Mouse (Mus musculus): ENCODE data around the gene Slc25a13. TPM values are rescaled to one million over a fixed set of nuclear protein-coding genes. Genes with fewer than 3 reads are reported as not detected.

Slc25a13 gene
- total and polyA plus RNA-seq, 3 experiments = 45.5 to 146 (median 121) TPM

- no peak for DNase-seq
- Histone ChIP-seq H3K79me2 (replicated peaks; ENCODE audit: control insufficient read depth, insufficient read depth, low read length) (no peaks in the 10 kb centered on the region), H3K27ac (no peak overlapping the region), H3K36me3 (ENCODE audit: control insufficient read depth, insufficient read depth, low read length) (no peaks in the 10 kb centered on the region), H3K27me3 (ENCODE audit: control insufficient read depth, insufficient read depth, low read length) (no peaks in the 10 kb centered on the region), H3K4me3 (no peak overlapping the region), H3K4me1 (ENCODE audit: control insufficient read depth, insufficient read depth, low read length) (peaks cover 1% of the 10 kb centered on the region; the same call in 1 of the 2 replicates), H3K9ac (ENCODE audit: low read depth, low read length) (no peak overlapping the region)
- 80% methylated on average over 9 of the region's 9 CpGs for WGBS
- intact Hi-C loops (cut with DNase I) = no loop called here
- TF ChIP-seq POLR2A (IDR thresholded peaks at IDR 0.05; ENCODE audit: insufficient read depth, low read depth, low read length) = no peak
- TF ChIP-seq EP300 (IDR thresholded peaks at IDR 0.05; ENCODE audit: insufficient read depth, low read depth, low read length) = no peak
- no peak for TF ChIP-seq CTCF (IDR thresholded peaks at IDR 0.05)
Measured at GRCm38 (mm10) chr6:6173935-6174561, 42.9 kb downstream of the Slc25a13 start.

- WGBS = 66% methylated on average over 15 of the region's 15 CpGs
- Histone ChIP-seq H3K27me3 (ENCODE audit: control insufficient read depth, insufficient read depth, low read length) (no peaks in the 10 kb centered on the region), H3K4me1 (ENCODE audit: control insufficient read depth, insufficient read depth, low read length) (peaks cover 1% of the 10 kb centered on the region; the same call in 1 of the 2 replicates), H3K4me3 (no peak overlapping the region), H3K27ac (no peak overlapping the region), H3K9ac (ENCODE audit: low read depth, low read length) (no peak overlapping the region), H3K79me2 (replicated peaks; ENCODE audit: control insufficient read depth, insufficient read depth, low read length) (no peaks in the 10 kb centered on the region), H3K36me3 (ENCODE audit: control insufficient read depth, insufficient read depth, low read length) (no peaks in the 10 kb centered on the region)
- no peak for DNase-seq
- no peak for TF ChIP-seq EP300 (IDR thresholded peaks at IDR 0.05; ENCODE audit: insufficient read depth, low read depth, low read length)
- TF ChIP-seq POLR2A (IDR thresholded peaks at IDR 0.05; ENCODE audit: insufficient read depth, low read depth, low read length) = no peak
- no peak for TF ChIP-seq CTCF (IDR thresholded peaks at IDR 0.05)
- intact Hi-C loops (cut with DNase I) = no loop called here
Measured at GRCm38 (mm10) chr6:6173166-6173934, 43.6 kb downstream of the Slc25a13 start.

DNA sequence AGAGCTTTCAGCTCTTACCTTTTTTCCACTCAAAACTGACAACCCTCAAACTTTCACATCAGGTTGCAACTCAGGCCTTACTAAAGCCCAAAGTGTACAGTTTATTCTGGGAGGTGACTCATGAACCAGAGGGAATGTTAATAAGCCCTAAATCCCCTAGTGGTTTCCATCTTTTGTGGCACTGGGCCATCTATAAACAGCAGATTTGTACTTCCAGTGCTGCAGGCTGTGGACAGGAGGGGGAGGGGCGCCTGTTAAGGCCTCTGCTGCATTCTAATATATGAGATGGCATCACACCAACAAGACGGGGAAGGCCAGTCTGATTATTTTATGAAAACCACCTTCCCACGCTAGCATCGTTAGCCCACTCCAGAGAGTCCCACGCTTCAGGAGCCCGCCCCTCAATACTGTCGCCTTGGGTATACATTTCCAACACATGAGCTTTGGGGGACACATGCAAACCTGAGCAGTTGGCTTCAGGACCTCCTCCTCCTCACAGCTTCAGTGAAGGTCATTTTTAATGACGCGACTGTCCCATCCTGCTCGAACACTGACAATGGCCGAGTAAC is 48.3 kb downstream of the Slc25a13 start:
- intact Hi-C loops (cut with DNase I) = no loop called here
- Histone ChIP-seq H3K4me3 (no peak overlapping the region), H3K9ac (ENCODE audit: low read depth, low read length) (no peak overlapping the region), H3K79me2 (replicated peaks; ENCODE audit: control insufficient read depth, insufficient read depth, low read length) (no peaks in the 10 kb centered on the region), H3K4me1 (ENCODE audit: control insufficient read depth, insufficient read depth, low read length) (no peaks in the 10 kb centered on the region), H3K36me3 (ENCODE audit: control insufficient read depth, insufficient read depth, low read length) (no peaks in the 10 kb centered on the region), H3K27ac (no peak overlapping the region), H3K27me3 (ENCODE audit: control insufficient read depth, insufficient read depth, low read length) (no peaks in the 10 kb centered on the region)
- 74% methylated on average over 11 of the region's 11 CpGs for WGBS
- no peak for DNase-seq
- TF ChIP-seq POLR2A (IDR thresholded peaks at IDR 0.05; ENCODE audit: insufficient read depth, low read depth, low read length) = no peak
- TF ChIP-seq EP300 (IDR thresholded peaks at IDR 0.05; ENCODE audit: insufficient read depth, low read depth, low read length) = no peak
- no peak for TF ChIP-seq CTCF (IDR thresholded peaks at IDR 0.05)

- Histone ChIP-seq H3K27ac (no peak overlapping the region), H3K9ac (ENCODE audit: low read depth, low read length) (no peak overlapping the region), H3K36me3 (ENCODE audit: control insufficient read depth, insufficient read depth, low read length) (no peaks in the 10 kb centered on the region), H3K79me2 (replicated peaks; ENCODE audit: control insufficient read depth, insufficient read depth, low read length) (no peaks in the 10 kb centered on the region), H3K27me3 (ENCODE audit: control insufficient read depth, insufficient read depth, low read length) (no peaks in the 10 kb centered on the region), H3K4me1 (ENCODE audit: control insufficient read depth, insufficient read depth, low read length) (no peaks in the 10 kb centered on the region), H3K4me3 (no peak overlapping the region)
- intact Hi-C loops (cut with DNase I) = no loop called here
- TF ChIP-seq CTCF (IDR thresholded peaks at IDR 0.05) = no peak
- no peak for DNase-seq
- 73% methylated on average over 10 of the region's 10 CpGs for WGBS
Measured at GRCm38 (mm10) chr6:6167339-6168126, 49.4 kb downstream of the Slc25a13 start.

DNA sequence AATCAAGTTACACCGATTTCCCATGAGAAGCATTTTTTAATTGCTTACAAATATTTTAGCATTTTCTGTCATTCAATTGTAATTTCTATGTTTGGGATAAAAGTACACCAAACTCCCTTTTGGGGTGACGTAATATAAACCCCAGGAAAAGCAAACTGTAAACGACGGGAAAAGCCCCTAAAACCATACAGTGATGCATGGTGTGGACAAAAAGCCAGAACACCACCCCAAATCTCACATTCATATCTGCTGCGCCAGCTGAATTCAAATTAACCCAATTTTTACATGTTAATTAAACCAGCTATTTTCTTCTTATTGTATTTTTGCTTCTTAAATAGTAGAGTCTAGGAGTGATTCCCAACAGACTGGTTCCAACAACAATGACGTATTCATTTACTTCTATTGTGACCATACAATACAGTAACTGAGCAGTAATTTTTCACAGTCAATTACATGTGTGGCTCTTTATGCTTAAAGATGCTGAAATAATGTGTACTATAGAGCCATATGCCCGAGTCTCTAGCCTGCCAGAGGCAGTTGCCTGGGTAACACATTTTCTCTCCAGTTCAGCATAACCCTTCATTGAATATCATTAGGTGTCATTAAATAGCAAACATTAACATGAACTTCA is 53.9 kb downstream of the Slc25a13 start:
- intact Hi-C loops (cut with DNase I) = no loop called here
- 91% methylated on average over 7 of the region's 7 CpGs for WGBS

More for the DNA sequence above, 53.9 kb downstream of the Slc25a13 start:
- Histone ChIP-seq H3K4me1 (ENCODE audit: control insufficient read depth, insufficient read depth, low read length) (peaks cover 1% of the 10 kb centered on the region; the same call in 1 of the 2 replicates), H3K9ac (ENCODE audit: low read depth, low read length) (no peak overlapping the region), H3K36me3 (ENCODE audit: control insufficient read depth, insufficient read depth, low read length) (no peaks in the 10 kb centered on the region), H3K27ac (no peak overlapping the region), H3K4me3 (no peak overlapping the region), H3K27me3 (ENCODE audit: control insufficient read depth, insufficient read depth, low read length) (no peaks in the 10 kb centered on the region), H3K79me2 (replicated peaks; ENCODE audit: control insufficient read depth, insufficient read depth, low read length) (no peaks in the 10 kb centered on the region)
- TF ChIP-seq CTCF (IDR thresholded peaks at IDR 0.05) = no peak
- no peak for TF ChIP-seq EP300 (IDR thresholded peaks at IDR 0.05; ENCODE audit: insufficient read depth, low read depth, low read length)
- TF ChIP-seq POLR2A (IDR thresholded peaks at IDR 0.05; ENCODE audit: insufficient read depth, low read depth, low read length) = no peak
- no peak for DNase-seq

Data from heart, adult 2 months (tissue).